Mouse (Mus musculus) hindbrain, postnatal 0 days (tissue): ENCODE results near the gene Nectin1. TPM values are rescaled to one million over a fixed set of nuclear protein-coding genes. Genes with fewer than 3 reads are reported as not detected.

ENCODE experiments used
- ATAC-seq: fragments of 200-750 bp; cut with Nextera tagmentation; 2 replicates; pipeline ENCODE4 v1.8.0; 2017; ENCODE audit warnings: mild to moderate bottlenecking, moderate TSS enrichment, moderate library complexity
- DNase-seq: peaks from one replicate; pipeline ENCODE4 v3.0.0-alpha.2; 2015; ENCODE audit warnings: low spot score
- H3K27ac ChIP-seq: fragments of 300-500 bp; sonication (generic); 2 replicates; pipeline ENCODE4 v1.5.1; 2014; ENCODE audit warnings: mild to moderate bottlenecking
- H3K27me3 ChIP-seq: fragments of 300-500 bp; sonication (generic); 2 replicates; pipeline ENCODE4 v1.6.1; 2014; ENCODE audit warnings: low read length, mixed read lengths; ENCODE audit not compliant: insufficient read depth
- H3K36me3 ChIP-seq: fragments of 300-500 bp; sonication (generic); 2 replicates; pipeline ENCODE4 v1.6.1; 2014; ENCODE audit warnings: low read length, mixed read lengths; ENCODE audit not compliant: insufficient read depth
- H3K4me1 ChIP-seq: fragments of 300-500 bp; sonication (generic); 2 replicates; pipeline ENCODE4 v1.6.1; 2014; ENCODE audit warnings: antibody characterized with exemption, low read length, mixed read lengths; ENCODE audit not compliant: insufficient read depth
- H3K4me2 ChIP-seq: fragments of 300-500 bp; sonication (generic); 2 replicates; pipeline ENCODE4 v1.6.1; 2014; ENCODE audit warnings: low read depth, mild to moderate bottlenecking, low read length, moderate library complexity, mixed read lengths
- H3K4me3 ChIP-seq: fragments of 300-500 bp; sonication (generic); 2 replicates; pipeline ENCODE4 v1.5.1; 2014; ENCODE audit warnings: low read length
- H3K9ac ChIP-seq: fragments of 300-500 bp; sonication (generic); replicated peaks from 2 replicates; pipeline ENCODE4 v1.6.1; 2014; ENCODE audit warnings: mild to moderate bottlenecking, low read length, moderate library complexity, mixed read lengths
- H3K9me3 ChIP-seq: fragments of 300-500 bp; sonication (generic); 2 replicates; pipeline ENCODE4 v1.6.1; 2016; ENCODE audit warnings: low read length, mixed read lengths
- CTCF ChIP-seq: IDR thresholded peaks from 2 replicates; pipeline ENCODE4 v1.5.1; 2016; ENCODE audit warnings: antibody characterized with exemption, control low read depth, low read depth
- WGBS: fragments of 180-500 bp; shearing (Covaris S2); extraction: QIAGEN DNeasy Blood & Tissue Kit; methylation state at CpG from one replicate; pipeline ENCODE4 v1.1.7; 2014; 5-methylcytosine and 5-hydroxymethylcytosine counted together
- polyA plus RNA-seq: library from polyadenylated mRNA; unstranded; fragments of >200 nt; fragmentation: Nextera tagmentation; extraction: Ambion mirVana; gene quantifications from 2 replicates; pipeline ENCODE4 v1.2.1, GENCODE M21; 2015
- total RNA-seq: library from RNA; depleted of rRNA; stranded (reverse); fragments of >200 nt; gene quantifications from 2 replicates; pipeline ENCODE4 v1.2.3, GENCODE M21; 2014

The Nectin1 gene
- total and polyA plus RNA-seq, 2 experiments from 2014 or later, result 17.1 to 72.8 TPM

- TF ChIP-seq CTCF, result 0 out of 2 replicates have a peak, but pooled peaks have one; percentile 2
- H3K36me3 ChIP-seq, result no peaks in the 10 kb centered on the region
- ATAC-seq (no peak), DNase-seq (peak; percentile 59)
- peak overlapping the region; percentile 95 for H3K9ac ChIP-seq
- H3K27me3 ChIP-seq, result no peaks in the 10 kb centered on the region
- H3K4me1 ChIP-seq, result peaks cover 40% of the 10 kb centered on the region
- peak overlapping the region; percentile 51; the same call in 1 of the 2 replicates for H3K27ac ChIP-seq
- under 1% methylated on average over 43 of the region's 43 CpGs for WGBS
- H3K9me3 ChIP-seq, result no peaks in the 10 kb centered on the region
- H3K4me2 ChIP-seq, result peak overlapping the region; percentile 90
- H3K4me3 ChIP-seq, result peak overlapping the region; percentile 88
Measured at GRCm38 (mm10) chr9:43745051-43745792, 1.4 kb downstream of the Nectin1 start.

- Histone ChIP-seq H3K4me2 (peak overlapping the region; percentile 90), H3K27me3 (no peaks in the 10 kb centered on the region), H3K9me3 (no peaks in the 10 kb centered on the region), H3K27ac (peak overlapping the region; percentile 13; the same call in 1 of the 2 replicates), H3K4me3 (peak overlapping the region; percentile 88), H3K9ac (peak overlapping the region; percentile 95), H3K36me3 (no peaks in the 10 kb centered on the region), H3K4me1 (peaks cover 41% of the 10 kb centered on the region)
- no peak for ATAC-seq
- 6% methylated on average over 13 of the region's 13 CpGs for WGBS
- no peak for TF ChIP-seq CTCF
- no peak for DNase-seq
Measured at GRCm38 (mm10) chr9:43745951-43746703, 2.3 kb downstream of the Nectin1 start.

- 0 out of 2 replicates have a peak overlapping the region, but pooled peaks have one; percentile 32 for H3K27ac ChIP-seq
Measured at GRCm38 (mm10) chr9:43747710-43748109, 3.9 kb downstream of the Nectin1 start.

GRCm38 (mm10) chr9:43748519-43748918 lies 4.7 kb downstream of the Nectin1 start:
- Histone ChIP-seq H3K36me3 (no peaks in the 10 kb centered on the region), H3K9ac (0 out of 2 replicates have a peak overlapping the region, but pooled peaks have one; percentile 28), H3K27me3 (no peaks in the 10 kb centered on the region), H3K9me3 (no peaks in the 10 kb centered on the region), H3K4me3 (no peak overlapping the region), H3K4me1 (peaks cover 34% of the 10 kb centered on the region), H3K27ac (no peak overlapping the region), H3K4me2 (peak overlapping the region; percentile 90)
- no peak for TF ChIP-seq CTCF
- ATAC-seq (no peak), DNase-seq (no peak)
- WGBS, result 53% methylated on average over 5 of the region's 5 CpGs

More at GRCm38 (mm10) chr9:43747710-43748109, 3.9 kb downstream of the Nectin1 start:
- Histone ChIP-seq H3K27me3 (no peaks in the 10 kb centered on the region), H3K36me3 (no peaks in the 10 kb centered on the region), H3K9ac (peak overlapping the region; percentile 95; the same call in 1 of the 2 replicates), H3K4me1 (peaks cover 40% of the 10 kb centered on the region), H3K9me3 (no peaks in the 10 kb centered on the region), H3K4me2 (peak overlapping the region; percentile 90), H3K4me3 (peak overlapping the region; percentile 88)
- TF ChIP-seq CTCF, result peak; percentile 29
- 19% methylated on average over 9 of the region's 9 CpGs for WGBS
- DNase-seq (peak; percentile 36), ATAC-seq (no peak)

GRCm38 (mm10) chr9:43750053-43750452 lies 6.3 kb downstream of the Nectin1 start:
- peak; percentile 15; the same call in 1 of the 2 replicates for TF ChIP-seq CTCF
- 57% methylated on average over 9 of the region's 9 CpGs for WGBS
- ATAC-seq (no peak), DNase-seq (no peak)
- no peak overlapping the region for H3K4me2 ChIP-seq
- H3K27ac ChIP-seq, result no peak overlapping the region
- H3K9me3 ChIP-seq, result no peaks in the 10 kb centered on the region
- H3K4me3 ChIP-seq, result no peak overlapping the region
- H3K4me1 ChIP-seq, result peaks cover 48% of the 10 kb centered on the region
- no peaks in the 10 kb centered on the region for H3K36me3 ChIP-seq
- H3K9ac ChIP-seq, result no peak overlapping the region; the same call in 1 of the 2 replicates
- no peaks in the 10 kb centered on the region for H3K27me3 ChIP-seq

- no peaks in the 10 kb centered on the region for H3K9me3 ChIP-seq
- 47% methylated on average over 8 of the region's 8 CpGs for WGBS
- TF ChIP-seq CTCF, result no peak
- peaks cover 48% of the 10 kb centered on the region for H3K4me1 ChIP-seq
- no peak overlapping the region for H3K4me3 ChIP-seq
- no peaks in the 10 kb centered on the region for H3K36me3 ChIP-seq
- no peak overlapping the region for H3K9ac ChIP-seq
- ATAC-seq (no peak), DNase-seq (no peak)
- H3K27ac ChIP-seq, result no peak overlapping the region
- H3K4me2 ChIP-seq, result no peak overlapping the region
- no peaks in the 10 kb centered on the region for H3K27me3 ChIP-seq
Measured at GRCm38 (mm10) chr9:43751111-43751510, 7.3 kb downstream of the Nectin1 start.
